Mouse (Mus musculus) stomach, embryonic 16.5 days (tissue): ENCODE results near the gene Pgrmc1. TPM values are rescaled to one million over a fixed set of nuclear protein-coding genes. Genes with fewer than 3 reads are reported as not detected.
A peak's percentile ranks its signal among the peaks of the same experiment; 100 is the strongest.
"Not testable (repeated sequence)": the region's sequence is repeated elsewhere in the genome, so short reads cannot be mapped to it uniquely, and the experiment has no call there.

Source experiments
- ATAC-seq: fragments of 200-750 bp; cut with Nextera tagmentation; 2 replicates; pipeline ENCODE4 v1.8.0; 2017; ENCODE audit warnings: moderate number of reproducible peaks, moderate TSS enrichment; ENCODE audit not compliant: insufficient read depth, low FRiP score
- H3K27ac ChIP-seq: fragments of 300-500 bp; sonication (generic); 2 replicates; pipeline ENCODE4 v1.5.1; 2014; ENCODE audit warnings: low read length
- H3K27me3 ChIP-seq: fragments of 300-500 bp; sonication (generic); 2 replicates; pipeline ENCODE4 v1.6.1; 2014; ENCODE audit warnings: low read length, control low read depth, mixed read lengths; ENCODE audit not compliant: control insufficient read depth, insufficient read depth
- H3K36me3 ChIP-seq: fragments of 300-500 bp; sonication (generic); 2 replicates; pipeline ENCODE4 v1.6.1; 2014; ENCODE audit warnings: low read length; ENCODE audit not compliant: control insufficient read depth, insufficient read depth
- H3K4me1 ChIP-seq: fragments of 300-500 bp; sonication (generic); 2 replicates; pipeline ENCODE4 v1.6.1; 2014; ENCODE audit warnings: low read length, control low read depth, mixed read lengths; ENCODE audit not compliant: control insufficient read depth, insufficient read depth
- H3K4me2 ChIP-seq: fragments of 300-500 bp; sonication (generic); 2 replicates; pipeline ENCODE4 v1.6.1; 2014; ENCODE audit warnings: low read depth, low read length, mixed read lengths
- H3K4me3 ChIP-seq: fragments of 300-500 bp; sonication (generic); replicated peaks from 2 replicates; pipeline ENCODE4 v1.5.1; 2014; ENCODE audit warnings: mild to moderate bottlenecking, low read length
- H3K9ac ChIP-seq: fragments of 300-500 bp; sonication (generic); 2 replicates; pipeline ENCODE4 v1.6.1; 2014; ENCODE audit warnings: low read length
- H3K9me3 ChIP-seq: fragments of 300-500 bp; sonication (generic); replicated peaks from 2 replicates; pipeline ENCODE4 v1.6.1; 2016; ENCODE audit warnings: low read length, control low read depth; ENCODE audit not compliant: control insufficient read depth
- WGBS: fragments of 180-500 bp; shearing (Covaris S2); extraction: QIAGEN DNeasy Blood & Tissue Kit; methylation state at CpG from one replicate; pipeline ENCODE4 v1.1.7; 2014; 5-methylcytosine and 5-hydroxymethylcytosine counted together
- polyA plus RNA-seq: library from polyadenylated mRNA; unstranded; fragments of >200 nt; fragmentation: Nextera tagmentation; extraction: Ambion mirVana; gene quantifications from 2 replicates; pipeline ENCODE4 v1.2.1, GENCODE M21; 2015

The Pgrmc1 gene
- polyA plus RNA-seq = 224 and 242 TPM in 2 replicates

DNA sequence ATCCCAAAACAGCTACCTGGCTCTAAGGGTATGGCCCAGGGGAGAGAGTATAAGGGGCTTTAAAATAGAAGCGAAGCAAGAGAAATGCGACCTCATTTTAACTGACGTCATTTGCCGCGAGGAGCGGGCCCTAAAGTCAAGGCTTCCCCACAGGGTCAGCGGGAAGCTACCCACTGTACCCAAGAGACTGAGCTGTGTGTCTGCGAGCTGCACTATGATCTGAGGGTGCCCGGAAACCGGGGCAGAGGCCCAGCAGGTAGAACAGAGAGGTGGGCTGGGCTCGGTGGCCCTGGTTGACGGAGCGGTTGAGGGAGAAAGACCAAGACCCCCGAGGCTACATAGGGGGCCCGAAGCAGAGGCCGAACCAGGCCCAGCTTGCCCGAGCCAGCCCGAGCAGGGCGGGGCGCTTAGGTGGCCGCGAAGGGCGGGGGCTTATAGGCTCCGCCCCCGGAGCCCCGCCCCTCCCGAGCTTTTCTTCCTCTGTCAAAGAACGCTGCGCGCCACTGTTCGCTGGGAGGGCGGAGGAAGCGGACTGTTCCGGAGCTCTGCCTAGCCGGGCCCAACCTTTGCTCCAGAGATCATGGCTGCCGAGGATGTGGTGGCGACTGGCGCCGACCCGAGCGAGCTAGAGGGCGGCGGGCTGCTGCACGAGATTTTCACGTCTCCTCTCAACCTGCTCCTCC, at the start of gene Pgrmc1:
Gene Pgrmc1 (plus strand): TSS at position 500 of the 683 bp plus-strand sequence.
- Histone ChIP-seq H3K27ac (peak within 1 kb of the TSS; percentile 82), H3K9me3 (no peaks in the 10 kb centered on the region), H3K4me3 (peak within 1 kb of the TSS; percentile 70), H3K9ac (peak within 1 kb of the TSS; percentile 82), H3K36me3 (no peaks in the 10 kb centered on the region), H3K27me3 (no peaks in the 10 kb centered on the region), H3K4me2 (peak within 1 kb of the TSS; percentile 63), H3K4me1 (peaks cover 4% of the 10 kb centered on the region)
- WGBS = 23% methylated on average over 36 of the region's 45 CpGs
- peak; percentile 94 for ATAC-seq

DNA sequence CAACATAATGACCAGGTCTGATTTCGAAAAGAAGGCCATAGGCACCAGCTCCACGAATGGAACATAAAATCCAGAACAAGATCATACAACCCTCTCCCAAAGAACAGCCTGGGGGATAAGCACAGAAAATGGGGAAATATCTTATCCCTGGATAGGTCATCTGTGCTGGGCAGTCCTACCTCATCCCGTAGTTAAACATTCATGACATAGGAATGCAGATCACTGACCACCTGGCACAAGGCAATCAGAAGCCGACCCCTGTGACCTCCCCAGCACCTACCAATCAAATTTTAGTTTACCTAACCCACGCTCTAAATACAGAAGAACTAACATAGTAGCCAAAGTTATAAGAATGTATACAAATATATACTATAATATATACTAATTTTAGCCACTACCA, 49.2 kb upstream of the Pgrmc1 start:
- Histone ChIP-seq H3K4me3 (no peak overlapping the region), H3K27me3 (no peaks in the 10 kb centered on the region), H3K36me3 (no peaks in the 10 kb centered on the region), H3K9me3 (no peaks in the 10 kb centered on the region), H3K4me2 (no peak overlapping the region), H3K9ac (no peak overlapping the region), H3K27ac (no peak overlapping the region), H3K4me1 (peaks cover 6% of the 10 kb centered on the region)
- no peak for ATAC-seq
- WGBS = 61% methylated on average over 5 of the region's 5 CpGs

DNA sequence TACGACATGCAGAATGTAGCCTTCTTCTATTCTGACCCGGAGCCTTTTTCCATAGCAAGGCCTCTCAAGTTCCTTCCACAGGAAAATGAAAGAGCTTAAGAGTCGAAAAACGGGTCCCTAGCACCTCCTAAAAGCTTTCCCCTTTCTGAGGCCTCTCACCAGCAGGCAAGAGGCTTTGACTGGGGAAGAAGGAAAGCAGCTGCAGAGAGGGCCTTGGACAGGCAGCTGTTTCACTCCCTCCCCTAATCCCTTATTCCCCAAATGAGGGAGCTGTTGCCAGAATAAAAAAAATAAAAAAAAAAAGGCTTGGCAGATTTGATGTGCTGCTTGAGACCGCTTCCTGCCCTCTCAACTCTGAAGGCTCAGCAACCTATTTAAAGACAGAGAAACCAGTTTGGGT, 47.1 kb upstream of the Pgrmc1 start:
- H3K9me3 ChIP-seq = no peaks in the 10 kb centered on the region
- no peaks in the 10 kb centered on the region for H3K27me3 ChIP-seq
- 29% methylated on average over 5 of the region's 5 CpGs for WGBS
- peaks cover 6% of the 10 kb centered on the region for H3K4me1 ChIP-seq
- ATAC-seq = peak; percentile 61; the same call in 1 of the 2 replicates
- no peaks in the 10 kb centered on the region for H3K36me3 ChIP-seq
- H3K27ac ChIP-seq = peak overlapping the region; percentile 90
- H3K9ac ChIP-seq = no peak overlapping the region
- peak overlapping the region; percentile 32 for H3K4me2 ChIP-seq
- H3K4me3 ChIP-seq = no peak overlapping the region

DNA sequence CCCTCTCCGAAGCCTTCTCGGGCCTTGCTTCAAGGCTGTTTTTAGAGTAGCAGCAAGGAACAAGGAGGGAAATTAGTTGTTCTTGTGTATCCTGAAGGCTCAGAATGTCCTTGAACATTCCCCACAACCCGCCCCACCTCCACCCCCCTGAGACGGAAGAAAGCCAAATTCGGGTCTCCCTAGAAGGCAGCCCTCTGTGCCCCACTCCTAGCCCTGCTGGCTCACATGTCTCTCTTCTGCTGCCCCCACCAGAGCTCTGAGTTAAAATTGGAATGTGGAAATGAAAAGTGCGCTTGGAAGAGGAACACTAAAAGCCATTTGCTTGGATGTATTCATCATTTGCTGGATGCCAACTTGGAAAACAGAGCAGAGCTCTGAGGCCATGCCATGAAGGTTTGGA, 46.7 kb upstream of the Pgrmc1 start:
- peaks cover 6% of the 10 kb centered on the region for H3K4me1 ChIP-seq
- H3K27ac ChIP-seq = peak overlapping the region; percentile 90
- H3K9me3 ChIP-seq = no peaks in the 10 kb centered on the region
- H3K4me3 ChIP-seq = no peak overlapping the region
- peak overlapping the region; percentile 32 for H3K4me2 ChIP-seq
- 23% methylated on average over 6 of the region's 6 CpGs for whole genome bisulfite sequencing
- no peaks in the 10 kb centered on the region for H3K27me3 ChIP-seq
- H3K36me3 ChIP-seq = no peaks in the 10 kb centered on the region
- peak; percentile 40; the same call in 1 of the 2 replicates for ATAC-seq
- H3K9ac ChIP-seq = no peak overlapping the region

DNA sequence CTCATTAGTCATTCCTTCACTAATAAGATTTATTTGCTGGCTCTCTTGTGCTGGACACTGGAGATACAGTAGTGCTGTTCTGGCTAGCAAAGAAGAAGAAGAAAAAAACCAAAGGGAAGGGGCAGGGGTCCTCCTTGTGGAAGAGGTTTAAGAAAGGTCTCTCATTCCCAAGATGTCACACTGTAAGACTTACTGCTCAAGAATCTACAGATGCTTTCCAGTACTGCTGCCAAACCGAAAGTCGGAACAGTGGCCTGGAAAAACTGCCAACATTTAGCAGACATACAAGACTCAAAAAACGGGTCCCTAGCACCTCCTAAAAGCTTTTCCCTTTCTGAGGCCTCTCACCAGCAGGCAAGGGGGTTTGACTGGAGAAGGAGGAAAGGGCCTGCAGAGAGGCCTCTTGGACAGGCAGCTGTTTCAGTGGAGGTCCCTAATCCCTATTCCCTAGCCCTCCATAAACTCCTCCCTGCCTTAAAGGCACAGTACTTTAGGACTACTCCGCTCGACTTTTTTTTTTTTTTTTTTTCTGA, 45.9 kb upstream of the Pgrmc1 start:
- WGBS = 14% methylated on average over 5 of the region's 5 CpGs
- Histone ChIP-seq H3K27ac (peak overlapping the region; percentile 90), H3K9ac (no peak overlapping the region), H3K27me3 (no peaks in the 10 kb centered on the region), H3K4me2 (peak overlapping the region; percentile 32), H3K4me3 (no peak overlapping the region), H3K4me1 (peaks cover 6% of the 10 kb centered on the region), H3K36me3 (no peaks in the 10 kb centered on the region), H3K9me3 (no peaks in the 10 kb centered on the region)
- peak; percentile 92 for ATAC-seq

DNA sequence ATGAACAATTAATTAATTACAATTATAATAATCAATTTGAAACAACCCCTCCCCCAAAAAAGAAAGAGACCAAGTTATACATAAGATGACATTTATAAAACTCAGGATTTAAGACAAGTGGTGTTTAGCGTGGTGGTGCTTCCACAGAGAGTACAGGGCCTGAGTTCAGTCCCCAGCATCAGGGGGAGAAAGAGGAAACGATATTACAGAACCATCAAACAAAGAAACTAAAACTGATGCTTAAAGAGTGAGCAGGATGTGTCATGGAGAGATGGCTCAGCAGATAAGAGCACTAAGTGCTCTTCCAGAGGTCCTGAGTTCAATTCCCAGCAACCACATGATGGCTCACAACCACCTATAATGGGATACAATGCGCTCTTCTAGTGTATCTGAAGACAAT, 45.3 kb upstream of the Pgrmc1 start:
- Histone ChIP-seq H3K4me3 (no peak overlapping the region), H3K27ac (no peak overlapping the region), H3K36me3 (no peaks in the 10 kb centered on the region), H3K9me3 (no peaks in the 10 kb centered on the region), H3K27me3 (no peaks in the 10 kb centered on the region), H3K4me2 (no peak overlapping the region), H3K9ac (no peak overlapping the region), H3K4me1 (peaks cover 6% of the 10 kb centered on the region)
- ATAC-seq = no peak
- 56% methylated on average over 3 of the region's 3 CpGs for WGBS

DNA sequence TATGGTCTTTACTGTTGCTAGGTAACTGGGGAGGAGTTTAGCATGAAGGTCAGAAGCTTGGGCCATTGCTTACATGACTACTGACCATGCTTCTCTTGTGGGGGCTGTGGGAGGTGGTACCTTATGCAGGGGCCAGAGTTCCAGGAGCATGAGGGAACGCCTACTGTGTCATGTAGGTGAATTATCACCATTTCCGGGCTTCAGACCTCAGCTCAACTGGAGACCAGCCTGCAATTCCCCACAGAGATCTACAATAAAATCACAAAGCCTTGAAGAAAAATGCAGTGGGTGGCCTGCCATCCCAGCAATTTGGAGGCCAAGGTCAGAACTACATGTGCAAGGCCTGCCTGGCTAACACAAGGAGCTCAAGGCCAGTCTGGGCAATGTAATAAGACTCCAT, 42.8 kb upstream of the Pgrmc1 start:
- H3K4me2 ChIP-seq, H3K4me3 ChIP-seq, H3K36me3 ChIP-seq, H3K4me1 ChIP-seq, ATAC-seq, H3K9me3 ChIP-seq, H3K27ac ChIP-seq, H3K27me3 ChIP-seq, H3K9ac ChIP-seq: not testable (repeated sequence)
- 50% methylated on average over 2 of the region's 2 CpGs for WGBS

DNA sequence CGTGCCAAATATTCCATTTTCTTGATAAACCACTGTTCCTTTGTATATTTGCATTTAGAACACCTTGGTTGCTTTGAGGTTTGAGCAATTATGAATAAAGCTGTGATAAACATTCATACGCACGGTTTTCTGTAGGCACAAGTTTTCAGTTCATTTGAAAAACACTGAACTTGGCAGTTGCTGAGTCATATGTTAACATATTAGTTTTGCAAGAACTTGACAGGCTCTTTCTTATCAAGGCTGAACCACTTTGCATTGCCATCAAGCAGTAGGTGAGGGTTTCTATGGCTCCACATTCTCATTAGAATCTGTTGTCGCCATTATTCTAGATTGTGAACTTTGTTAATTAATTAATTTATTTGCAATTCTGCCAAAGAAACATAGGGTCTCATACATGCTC, 37.8 kb upstream of the Pgrmc1 start:
- WGBS = 68% methylated on average over 4 of the region's 4 CpGs
- H3K9me3 ChIP-seq = no peaks in the 10 kb centered on the region
- H3K36me3 ChIP-seq = no peaks in the 10 kb centered on the region
- H3K27ac ChIP-seq = no peak overlapping the region
- no peak overlapping the region for H3K9ac ChIP-seq
- H3K4me2 ChIP-seq = no peak overlapping the region
- ATAC-seq = no peak
- no peak overlapping the region for H3K4me3 ChIP-seq
- H3K4me1 ChIP-seq = no peaks in the 10 kb centered on the region
- no peaks in the 10 kb centered on the region for H3K27me3 ChIP-seq

DNA sequence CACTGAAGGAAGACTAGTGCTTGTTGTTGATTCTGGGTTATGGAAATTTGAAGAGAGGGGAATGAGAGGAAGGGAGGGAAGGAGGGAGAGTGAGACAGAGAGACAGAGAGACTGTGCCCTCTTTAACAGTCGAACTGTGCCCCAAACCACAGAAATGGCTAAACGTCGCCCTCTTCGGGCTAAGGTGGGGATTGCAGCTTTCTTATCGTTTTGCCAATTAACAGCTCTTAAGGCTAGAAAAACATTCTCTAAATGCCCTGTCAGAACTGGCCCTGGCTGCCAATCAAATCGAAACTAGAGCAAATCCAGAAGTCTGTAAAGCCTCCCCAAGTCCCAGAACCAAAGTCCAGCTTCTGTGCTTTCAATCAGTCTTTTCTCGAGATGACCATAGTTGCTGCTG, 36.4 kb upstream of the Pgrmc1 start:
- 17% methylated on average over 7 of the region's 7 CpGs for WGBS
- Histone ChIP-seq H3K9ac (no peak overlapping the region), H3K36me3 (no peaks in the 10 kb centered on the region), H3K4me1 (no peaks in the 10 kb centered on the region), H3K4me3 (peak overlapping the region; percentile 17; the same call in 1 of the 2 replicates), H3K4me2 (no peak overlapping the region; the same call in 1 of the 2 replicates), H3K27me3 (no peaks in the 10 kb centered on the region), H3K27ac (no peak overlapping the region), H3K9me3 (no peaks in the 10 kb centered on the region)
- no peak; the same call in 1 of the 2 replicates for ATAC-seq
